Comparison of ENCODE assay signal across 29 mouse cellular contexts in the genomic region with DNA sequence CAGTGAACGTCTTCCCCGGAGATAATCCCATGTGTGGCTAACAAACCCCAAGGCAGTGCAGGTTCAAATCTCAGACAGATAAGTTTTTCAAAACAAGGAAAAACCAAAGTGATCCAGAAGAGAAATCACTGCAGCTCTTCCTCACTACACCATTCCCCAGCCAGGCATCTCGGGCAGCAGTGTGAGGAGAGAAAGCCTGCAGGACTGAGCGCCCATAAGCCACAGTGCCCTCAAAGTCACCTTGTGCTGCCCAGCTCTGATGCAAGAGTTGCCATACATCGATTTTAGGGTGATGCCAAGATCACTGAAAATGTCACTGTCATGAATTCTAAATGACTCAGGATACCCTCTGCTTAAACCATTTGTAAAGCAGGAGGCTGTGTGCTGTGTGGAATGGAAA. TPM values are rescaled to one million over a fixed set of nuclear protein-coding genes. Genes with fewer than 3 reads are reported as not detected.
DNase-seq lines count a peak whose midpoint lies in the region; ATAC-seq and TF ChIP-seq lines count a peak whose summit lies in the region.
"Had no signal": no experiment of that assay in that cellular context is flagged by ENCODE, and none has a peak within 500 bp of the region (broad histone marks: within the 10 kb centered on the region; RNA-seq: fewer than 3 reads in every experiment).

No protein-coding gene starts in this region.

- H3K27me3 ChIP-seq in heart, embryonic 10.5 days (ENCODE audit: insufficient read depth, poor library complexity, severe bottlenecking): no peaks in the 10 kb centered on the region
- H3K27me3 ChIP-seq in heart, embryonic 15.5 days: no peaks in the 10 kb centered on the region
- H3K27me3 ChIP-seq in intestine, embryonic 14.5 days (replicated peaks; ENCODE audit: control insufficient read depth, insufficient read depth, low read length): no peaks in the 10 kb centered on the region
- no peaks in the 10 kb centered on the region for H3K27me3 ChIP-seq in intestine, postnatal 0 days (replicated peaks; ENCODE audit: control insufficient read depth, insufficient read depth, low read length)
- H3K27me3 ChIP-seq in stomach, embryonic 16.5 days (ENCODE audit: control insufficient read depth, insufficient read depth, low read length): no peaks in the 10 kb centered on the region
- H3K27me3 ChIP-seq: liver, embryonic 13.5 days; megakaryocyte, embryonic 14.5 days; neural tube, embryonic 12.5 days; Patski had no signal

- H3K9ac ChIP-seq in heart, embryonic 15.5 days: no peak overlapping the region
- H3K9ac ChIP-seq in intestine, embryonic 14.5 days (ENCODE audit: low read length): no peak overlapping the region
- H3K9ac ChIP-seq in intestine, postnatal 0 days (ENCODE audit: low read depth, low read length): no peak overlapping the region
- no peak overlapping the region for H3K9ac ChIP-seq in stomach, embryonic 16.5 days (ENCODE audit: low read length)
- H3K9ac ChIP-seq: forebrain, embryonic 13.5 days; limb, embryonic 13.5 days; liver, embryonic 13.5 days; midbrain, embryonic 12.5 days; neural tube, embryonic 12.5 days had no signal

- H3K9me3 ChIP-seq in heart, embryonic 10.5 days: no peaks in the 10 kb centered on the region
- H3K9me3 ChIP-seq in heart, embryonic 15.5 days (replicated peaks): no peaks in the 10 kb centered on the region
- no peaks in the 10 kb centered on the region for H3K9me3 ChIP-seq in intestine, embryonic 14.5 days (ENCODE audit: control insufficient read depth, low read length)
- no peaks in the 10 kb centered on the region for H3K9me3 ChIP-seq in intestine, postnatal 0 days (ENCODE audit: control insufficient read depth)
- no peaks in the 10 kb centered on the region for H3K9me3 ChIP-seq in stomach, embryonic 16.5 days (replicated peaks; ENCODE audit: control insufficient read depth, low read length)
- H3K9me3 ChIP-seq: forebrain, embryonic 13.5 days; G1E; limb, embryonic 13.5 days; liver, embryonic 13.5 days; megakaryocyte, embryonic 14.5 days; midbrain, embryonic 12.5 days; neural tube, embryonic 12.5 days had no signal

- whole genome bisulfite sequencing in heart, embryonic 10.5 days: 69% methylated on average over 5 of the region's 5 CpGs
- 46% methylated on average over 5 of the region's 5 CpGs for WGBS in heart, embryonic 15.5 days
- 65% methylated on average over 5 of the region's 5 CpGs for WGBS in intestine, embryonic 14.5 days
- whole genome bisulfite sequencing in intestine, postnatal 0 days: 83% methylated on average over 5 of the region's 5 CpGs
- WGBS in stomach, embryonic 16.5 days: 70% methylated on average over 5 of the region's 5 CpGs

- H3K36me3 ChIP-seq in heart, embryonic 10.5 days: peaks cover 70% of the 10 kb centered on the region
- H3K36me3 ChIP-seq in heart, embryonic 15.5 days: peaks cover 12% of the 10 kb centered on the region; the same call in 1 of the 2 replicates
- peaks cover 67% of the 10 kb centered on the region for H3K36me3 ChIP-seq in intestine, embryonic 14.5 days (ENCODE audit: control insufficient read depth, insufficient read depth, low read length)
- H3K36me3 ChIP-seq in intestine, postnatal 0 days (ENCODE audit: control insufficient read depth, insufficient read depth): no peaks in the 10 kb centered on the region; the same call in 1 of the 2 replicates
- H3K36me3 ChIP-seq in stomach, embryonic 16.5 days (ENCODE audit: control insufficient read depth, insufficient read depth, low read length): 0 out of 2 replicates have a peak, but pooled peaks cover 2% of the 10 kb centered on the region
- H3K36me3 ChIP-seq: G1E; limb, embryonic 13.5 days; midbrain, embryonic 12.5 days had no signal

- H3K4me1 ChIP-seq in heart, embryonic 10.5 days: peaks cover 19% of the 10 kb centered on the region
- H3K4me1 ChIP-seq in heart, embryonic 15.5 days (replicated peaks): peaks cover 32% of the 10 kb centered on the region
- H3K4me1 ChIP-seq in intestine, embryonic 14.5 days (replicated peaks; ENCODE audit: control insufficient read depth, insufficient read depth, low read length): peaks cover 21% of the 10 kb centered on the region
- H3K4me1 ChIP-seq in intestine, postnatal 0 days (replicated peaks; ENCODE audit: control insufficient read depth, insufficient read depth, low read length): no peaks in the 10 kb centered on the region
- H3K4me1 ChIP-seq in stomach, embryonic 16.5 days (ENCODE audit: control insufficient read depth, insufficient read depth, low read length): peaks cover 23% of the 10 kb centered on the region

- H3K4me2 ChIP-seq in heart, embryonic 15.5 days: no peak overlapping the region
- H3K4me2 ChIP-seq in intestine, embryonic 14.5 days (ENCODE audit: low read length): no peak overlapping the region
- H3K4me2 ChIP-seq in intestine, postnatal 0 days (replicated peaks; ENCODE audit: low read depth): no peak overlapping the region
- H3K4me2 ChIP-seq in stomach, embryonic 16.5 days (ENCODE audit: low read depth, low read length): no peak overlapping the region
- H3K4me2 ChIP-seq: forebrain, embryonic 13.5 days; limb, embryonic 13.5 days; liver, embryonic 13.5 days; midbrain, embryonic 12.5 days; neural tube, embryonic 12.5 days had no signal

- peak; percentile 53 for DNase-seq in heart, embryonic 10.5 days (ENCODE audit: low spot score)
- no peak for DNase-seq in heart, postnatal 25 days (ENCODE audit: low spot score)
- DNase-seq in heart, adult 8-10 months (ENCODE audit: low spot score): no peak
- DNase-seq in intestine, embryonic 14.5 days (ENCODE audit: low spot score): peak; percentile 39
- DNase-seq: adrenal gland, postnatal 10 days; cerebellum, adult 11 months; cerebellum, adult 9-10 months; cerebellum, postnatal 36 days; gastrocnemius, postnatal 10 days; kidney, adult 11 months; kidney, postnatal 14 days; liver, embryonic 13.5 days; lung, adult 18-20 months; lung, postnatal 4 days; right cerebral cortex, adult 18-20 months; spleen, adult 18-20 months; thymus, postnatal 4 days had no signal

- H3K4me3 ChIP-seq in heart, embryonic 10.5 days: no peak overlapping the region
- H3K4me3 ChIP-seq in heart, embryonic 15.5 days: no peak overlapping the region
- H3K4me3 ChIP-seq in intestine, embryonic 14.5 days (ENCODE audit: low read depth, low read length): no peak overlapping the region
- H3K4me3 ChIP-seq in intestine, postnatal 0 days (ENCODE audit: low read depth, low read length): no peak overlapping the region
- H3K4me3 ChIP-seq in stomach, embryonic 16.5 days (replicated peaks; ENCODE audit: low read length): no peak overlapping the region
- H3K4me3 ChIP-seq: forebrain, embryonic 13.5 days; limb, embryonic 13.5 days; liver, embryonic 13.5 days; megakaryocyte, embryonic 14.5 days; midbrain, embryonic 12.5 days; myocyte; neural tube, embryonic 12.5 days had no signal

- no peak for TF ChIP-seq CTCF in intestine, postnatal 0 days (IDR thresholded peaks at IDR 0.05; ENCODE audit: low read depth)

- intact Hi-C loops in heart, postnatal 25 days (cut with DNase I): no loop called here

- peak overlapping the region; percentile 52; the same call in 1 of the 2 replicates for H3K27ac ChIP-seq in heart, embryonic 10.5 days
- peak overlapping the region; percentile 63 for H3K27ac ChIP-seq in heart, embryonic 15.5 days
- no peak overlapping the region for H3K27ac ChIP-seq in intestine, embryonic 14.5 days (ENCODE audit: low read depth)
- no peak overlapping the region for H3K27ac ChIP-seq in intestine, postnatal 0 days (ENCODE audit: low read depth, low read length)
- H3K27ac ChIP-seq in stomach, embryonic 16.5 days (ENCODE audit: low read length): 0 out of 2 replicates have a peak overlapping the region, but pooled peaks have one; percentile 3
- H3K27ac ChIP-seq: forebrain, embryonic 13.5 days; limb, embryonic 13.5 days; liver, embryonic 13.5 days; midbrain, embryonic 12.5 days; neural tube, embryonic 12.5 days had no signal

- ATAC-seq in heart, embryonic 15.5 days (replicated peaks; ENCODE audit: insufficient number of reproducible peaks, insufficient read depth, low FRiP score, low read depth): no peak
- ATAC-seq in intestine, embryonic 14.5 days (replicated peaks; ENCODE audit: low FRiP score, low TSS enrichment, low read depth): no peak
- no peak for ATAC-seq in intestine, postnatal 0 days
- ATAC-seq in stomach, embryonic 16.5 days (ENCODE audit: insufficient read depth, low FRiP score): no peak
- ATAC-seq: forebrain, embryonic 13.5 days; lung, postnatal 0 days; Patski had no signal

RNA-seq across cellular contexts. Expression of a gene that starts 15.7 kb away (rescaled TPM):
- polyA plus RNA-seq in heart, embryonic 10.5 days (2016; fragmentation: Nextera tagmentation; extraction: Ambion mirVana): 111 and 139 TPM in 2 replicates
- total RNA-seq in heart, postnatal 25 days (2021): 10 to 100 TPM; 26.5 to 31.4 TPM
- 51.8 and 67.7 TPM in 2 replicates for polyA plus RNA-seq in heart, embryonic 15.5 days (2015; fragmentation: Nextera tagmentation; extraction: Ambion mirVana)
- total RNA-seq in heart, adult 8-10 months (2022): 10 to 100 TPM; 27.9 to 32.8 (median 30.9) TPM
- polyA plus RNA-seq in intestine, embryonic 14.5 days (2014; fragmentation: Nextera tagmentation; extraction: Ambion mirVana): 133 and 151 TPM in 2 replicates
- 22.1 and 22.9 TPM in 2 replicates for polyA plus RNA-seq in intestine, postnatal 0 days (2015; fragmentation: Nextera tagmentation; extraction: Ambion mirVana)
- polyA plus RNA-seq in stomach, embryonic 16.5 days (2015; fragmentation: Nextera tagmentation; extraction: Ambion mirVana): 143 and 153 TPM in 2 replicates

Comparison
In these comparisons a context has a peak if more than half of its experiments do, and no peak if none do; other contexts are left out.
1. DNase-seq: peak in heart, embryonic 10.5 days (single experiment) and intestine, embryonic 14.5 days (single experiment); none in heart, postnatal 25 days (single experiment) and heart, adult 8-10 months (single experiment).
2. H3K27ac ChIP-seq: peak in heart, embryonic 10.5 days (single experiment), heart, embryonic 15.5 days (single experiment) and stomach, embryonic 16.5 days (single experiment); none in intestine, embryonic 14.5 days (single experiment) and intestine, postnatal 0 days (single experiment).